Mouse (Mus musculus) lung, postnatal 25 days (tissue): ENCODE measurements around the gene Hlcs.

Experiments
- DNase-seq: peaks from one replicate; pipeline ENCODE4 v3.0.0; 2022; ENCODE audit warnings: low spot score

Gene Hlcs

GRCm38 (mm10) chr16:94289138-94290072 lies 24.0 kb downstream of the Hlcs start:
- DNase-seq: no peak

- DNase-seq: no peak
These were observed 25.5 kb downstream of the Hlcs start for GRCm38 (mm10) chr16:94287826-94288225.

- DNase-seq: no peak
These were observed 29.4 kb downstream of the Hlcs start for GRCm38 (mm10) chr16:94283972-94284371.

- no peak for DNase-seq
These were observed 42.5 kb downstream of the Hlcs start for GRCm38 (mm10) chr16:94270826-94271225.

GRCm38 (mm10) chr16:94269635-94270034 lies 43.7 kb downstream of the Hlcs start:
- peak; percentile 89 for DNase-seq

GRCm38 (mm10) chr16:94268205-94268604 lies 45.2 kb downstream of the Hlcs start:
- no peak for DNase-seq

- no peak for DNase-seq
These were observed 48.8 kb downstream of the Hlcs start for GRCm38 (mm10) chr16:94264611-94265010.

- DNase-seq: no peak
These were observed 50.9 kb downstream of the Hlcs start for GRCm38 (mm10) chr16:94262501-94262900.

GRCm38 (mm10) chr16:94260938-94261630 lies 52.3 kb downstream of the Hlcs start:
- no peak for DNase-seq

- peak; percentile 83 for DNase-seq
These were observed 54.7 kb downstream of the Hlcs start for GRCm38 (mm10) chr16:94258366-94259310.

- no peak for DNase-seq
These were observed 57.8 kb downstream of the Hlcs start for GRCm38 (mm10) chr16:94255592-94255991.

- no peak for DNase-seq
These were observed 58.3 kb downstream of the Hlcs start for GRCm38 (mm10) chr16:94255035-94255434.

GRCm38 (mm10) chr16:94254415-94254891 lies 58.9 kb downstream of the Hlcs start:
- no peak for DNase-seq

- no peak for DNase-seq
These were observed 59.5 kb downstream of the Hlcs start for GRCm38 (mm10) chr16:94253671-94254414.

GRCm38 (mm10) chr16:94251756-94252155 lies 61.6 kb downstream of the Hlcs start:
- no peak for DNase-seq

GRCm38 (mm10) chr16:94250640-94251349 lies 62.6 kb downstream of the Hlcs start:
- DNase-seq: no peak

GRCm38 (mm10) chr16:94250136-94250535 lies 63.2 kb downstream of the Hlcs start:
- DNase-seq: peak; percentile 30

GRCm38 (mm10) chr16:94249666-94250065 lies 63.7 kb downstream of the Hlcs start:
- no peak for DNase-seq

- DNase-seq: no peak
These were observed 64.7 kb downstream of the Hlcs start for GRCm38 (mm10) chr16:94248721-94249120.

- DNase-seq: no peak
These were observed 66.4 kb downstream of the Hlcs start for GRCm38 (mm10) chr16:94246976-94247375.
